ENCODE assay signal across 8 mouse cellular contexts in the genomic region with DNA sequence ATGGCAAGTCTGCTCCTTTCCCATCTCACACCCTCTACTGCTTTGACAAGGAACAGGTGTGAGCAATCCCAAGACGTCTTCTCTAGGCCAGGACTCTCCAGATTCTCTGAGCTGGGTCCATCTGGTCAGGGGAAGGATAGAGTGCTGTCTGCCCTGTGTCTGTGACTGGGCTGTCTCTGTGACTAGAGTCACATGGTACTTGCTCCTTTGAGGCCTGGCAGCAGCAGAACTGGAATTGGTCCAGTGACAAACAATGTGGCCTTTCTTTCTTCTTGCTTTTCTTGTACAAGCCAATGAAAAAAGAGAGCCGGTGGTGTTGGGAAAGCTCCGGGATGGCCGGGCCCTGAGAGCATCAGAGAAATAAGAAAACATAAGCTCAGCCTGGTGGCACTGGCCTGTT. TPM values are rescaled to one million over a fixed set of nuclear protein-coding genes. Genes with fewer than 3 reads are reported as not detected.
A peak's percentile ranks its signal among the peaks of the same experiment; 100 is the strongest.
DNase-seq lines count a peak whose midpoint lies in the region; ATAC-seq and TF ChIP-seq lines count a peak whose summit lies in the region.

No protein-coding gene starts in this region.

- H3K4me3 ChIP-seq in kidney, embryonic 16.5 days (ENCODE audit: low read length), result no peak overlapping the region
- no peak overlapping the region for H3K4me3 ChIP-seq in forebrain, postnatal 0 days (ENCODE audit: low read depth, low read length)
- H3K4me3 ChIP-seq in hindbrain, postnatal 0 days (ENCODE audit: low read length), result no peak overlapping the region

- H3K27ac ChIP-seq in kidney, embryonic 16.5 days (ENCODE audit: low read length), result no peak overlapping the region
- no peak overlapping the region for H3K27ac ChIP-seq in forebrain, postnatal 0 days (ENCODE audit: low read depth, low read length)
- peak overlapping the region; percentile 72 for H3K27ac ChIP-seq in hindbrain, postnatal 0 days

- no peak for TF ChIP-seq CTCF in forebrain, postnatal 0 days (IDR thresholded peaks at IDR 0.05; ENCODE audit: low read depth)
- no peak for TF ChIP-seq CTCF in hindbrain, postnatal 0 days (IDR thresholded peaks at IDR 0.05; ENCODE audit: low read depth)

- no peak overlapping the region for H3K4me2 ChIP-seq in kidney, embryonic 16.5 days (replicated peaks; ENCODE audit: low read depth, low read length)
- H3K4me2 ChIP-seq in forebrain, postnatal 0 days (ENCODE audit: low read depth), result no peak overlapping the region
- H3K4me2 ChIP-seq in hindbrain, postnatal 0 days (ENCODE audit: low read depth, low read length), result no peak overlapping the region

- H3K4me1 ChIP-seq in kidney, embryonic 16.5 days (ENCODE audit: insufficient read depth, low read length), result peaks cover 13% of the 10 kb centered on the region; the same call in 1 of the 2 replicates
- 0 out of 2 replicates have a peak, but pooled peaks cover 5% of the 10 kb centered on the region for H3K4me1 ChIP-seq in forebrain, postnatal 0 days (ENCODE audit: insufficient read depth)
- no peaks in the 10 kb centered on the region for H3K4me1 ChIP-seq in hindbrain, postnatal 0 days (ENCODE audit: insufficient read depth, low read length)

- peak; percentile 19 for DNase-seq in kidney, adult 9 months
- peak; percentile 32 for DNase-seq in cerebellum, adult 11 months
- peak; percentile 57 for DNase-seq in forebrain, postnatal 0 days
- DNase-seq in hindbrain, postnatal 0 days (ENCODE audit: low spot score), result peak; percentile 78
- peak; percentile 73 for DNase-seq in lung, postnatal 36 days
- no peak for DNase-seq in T-cell, adult 2 months (ENCODE audit: low spot score)
- DNase-seq in embryo, embryonic 9.5 days (ENCODE audit: extremely low spot score), result no peak

- no peak for ATAC-seq in kidney, embryonic 16.5 days (ENCODE audit: low FRiP score, low TSS enrichment)
- peak; percentile 80 for ATAC-seq in forebrain, postnatal 0 days
- peak; percentile 89 for ATAC-seq in hindbrain, postnatal 0 days

- no peaks in the 10 kb centered on the region for H3K36me3 ChIP-seq in kidney, embryonic 16.5 days (ENCODE audit: insufficient read depth, low read length)
- no peaks in the 10 kb centered on the region for H3K36me3 ChIP-seq in forebrain, postnatal 0 days (ENCODE audit: insufficient read depth)
- no peaks in the 10 kb centered on the region for H3K36me3 ChIP-seq in hindbrain, postnatal 0 days (ENCODE audit: insufficient read depth, low read length)

- peaks cover 4% of the 10 kb centered on the region; the same call in 1 of the 2 replicates for H3K9me3 ChIP-seq in kidney, embryonic 16.5 days (ENCODE audit: low read length)
- no peaks in the 10 kb centered on the region for H3K9me3 ChIP-seq in forebrain, postnatal 0 days (ENCODE audit: low read length)
- H3K9me3 ChIP-seq in hindbrain, postnatal 0 days (ENCODE audit: low read length), result no peaks in the 10 kb centered on the region

- no peaks in the 10 kb centered on the region for H3K27me3 ChIP-seq in kidney, embryonic 16.5 days (ENCODE audit: insufficient read depth, low read length)
- H3K27me3 ChIP-seq in forebrain, postnatal 0 days (ENCODE audit: insufficient read depth, low read length), result no peaks in the 10 kb centered on the region
- H3K27me3 ChIP-seq in hindbrain, postnatal 0 days (ENCODE audit: insufficient read depth, low read length), result no peaks in the 10 kb centered on the region

- 62% methylated on average over 4 of the region's 4 CpGs for WGBS in kidney, embryonic 16.5 days
- WGBS in forebrain, postnatal 0 days, result 11% methylated on average over 4 of the region's 4 CpGs
- 15% methylated on average over 4 of the region's 4 CpGs for WGBS in hindbrain, postnatal 0 days

- no peak overlapping the region for H3K9ac ChIP-seq in kidney, embryonic 16.5 days (replicated peaks; ENCODE audit: low read length)
- no peak overlapping the region for H3K9ac ChIP-seq in forebrain, postnatal 0 days
- no peak overlapping the region for H3K9ac ChIP-seq in hindbrain, postnatal 0 days (replicated peaks; ENCODE audit: low read length)

RNA-seq across cellular contexts. Expression of gene Myrip, which starts 47.8 kb away (rescaled TPM):
- 0.19 and 0.30 TPM in 2 replicates for polyA plus RNA-seq in kidney, embryonic 16.5 days (2015; fragmentation: Nextera tagmentation; extraction: Ambion mirVana)
- total RNA-seq in forebrain, postnatal 0 days (2014; rRNA removed), result 9.0 and 12.4 TPM in 2 replicates
- 1.7 and 3.0 TPM in 2 replicates for polyA plus RNA-seq in forebrain, postnatal 0 days (2015; fragmentation: Nextera tagmentation; extraction: Ambion mirVana)
- total RNA-seq in hindbrain, postnatal 0 days (2014; rRNA removed), result 22.4 and 22.8 TPM in 2 replicates
- polyA plus RNA-seq in hindbrain, postnatal 0 days (2015; fragmentation: Nextera tagmentation; extraction: Ambion mirVana), result 7.0 and 7.5 TPM in 2 replicates

Comparison
In these comparisons a context has a peak if more than half of its experiments do, and no peak if none do; other contexts are left out.
1. DNase-seq: peak in kidney, adult 9 months (single experiment), cerebellum, adult 11 months (single experiment), forebrain, postnatal 0 days (single experiment), hindbrain, postnatal 0 days (single experiment) and lung, postnatal 36 days (single experiment); none in T-cell, adult 2 months (single experiment) and embryo, embryonic 9.5 days (single experiment).